Mouse (Mus musculus): ENCODE data around the gene Tgm2.

GRCm38 (mm10) chr2:158136205-158136604, 10.0 kb downstream of the Tgm2 start:
- no peak for TF ChIP-seq CTCF (IDR thresholded peaks at IDR 0.05; ENCODE audit: insufficient read depth, low read length)
- no peak for TF ChIP-seq POLR2A (IDR thresholded peaks at IDR 0.05; ENCODE audit: borderline replicate concordance, extremely low read depth, low read depth, low read length)

Measured in lung, adult 2 months (tissue).